Mouse (Mus musculus) liver (tissue): ENCODE measurements around the gene Olfr353.

Experiments used
- DNase-seq: peaks from one replicate; pipeline ENCODE4 v3.0.0-alpha.2; 2020; ENCODE audit warnings: mixed read lengths

The Olfr353 gene

DNA sequence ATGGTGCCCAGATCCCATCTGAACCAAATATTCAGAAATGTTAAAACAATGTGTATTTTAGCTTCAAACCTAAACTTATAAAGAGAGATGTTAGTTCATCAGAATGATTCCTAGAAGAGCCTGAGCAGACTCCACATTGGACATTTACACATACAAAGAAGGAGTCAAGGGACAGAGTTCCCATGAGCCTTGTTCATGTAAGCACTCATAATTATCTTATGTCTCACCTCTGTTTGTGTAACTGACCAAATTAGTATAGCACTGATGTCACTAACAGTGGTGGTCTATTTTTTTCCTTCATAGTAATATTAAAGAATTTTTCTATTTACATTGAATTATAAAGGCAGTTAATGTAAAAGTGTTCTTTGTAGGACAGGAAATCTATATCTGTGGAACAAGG lies at the start of gene Olfr353:
Olfr353 (minus strand) TSS at position 101 of the 400 bp plus-strand sequence.
- DNase-seq = no peak

DNA sequence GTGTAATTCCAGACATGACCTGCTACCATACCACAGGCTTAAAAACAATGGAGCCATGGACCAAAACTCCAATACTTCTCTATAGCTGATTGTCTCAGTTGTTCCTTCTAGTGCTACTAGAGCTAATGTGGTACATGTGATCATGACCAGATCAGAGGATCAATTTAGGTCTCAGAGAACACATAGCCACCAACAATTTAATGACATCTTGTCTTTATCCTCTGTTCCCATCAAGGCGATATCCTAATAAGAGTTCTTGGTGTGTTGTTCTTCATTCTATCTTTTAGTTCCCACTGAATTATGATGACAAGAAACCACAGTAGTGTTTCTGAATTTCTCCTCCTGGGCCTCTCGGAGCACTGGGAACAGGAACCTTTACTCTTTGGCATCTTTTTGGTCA lies 44.1 kb upstream of the Olfr353 start, which contains the start of gene Olfr356:
Olfr356 (plus strand) TSS at position 301 of the 400 bp plus-strand sequence.
- no peak for DNase-seq

DNA sequence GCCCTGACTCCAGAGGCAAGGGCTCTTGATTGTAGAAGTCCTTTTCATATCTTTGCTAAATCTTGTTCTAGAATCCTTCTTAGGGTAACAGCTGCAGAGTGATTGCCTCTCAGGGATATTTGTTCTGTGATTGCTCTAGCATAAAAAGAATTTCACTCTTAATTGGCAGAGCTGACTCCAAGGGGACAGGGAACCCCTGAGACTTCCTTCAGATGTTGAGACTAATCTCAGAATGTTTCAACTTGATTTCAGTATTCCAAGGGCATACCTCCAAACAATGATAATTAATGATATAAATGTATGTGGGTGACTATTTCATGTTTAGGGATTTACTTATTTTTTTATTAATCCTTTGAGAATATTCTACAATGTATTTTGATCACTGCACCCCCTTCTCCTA lies 36.1 kb upstream of the Olfr353 start, which contains the start of gene Olfr355:
Olfr355 (minus strand) TSS at position 101 of the 400 bp plus-strand sequence.
- DNase-seq = no peak

DNA sequence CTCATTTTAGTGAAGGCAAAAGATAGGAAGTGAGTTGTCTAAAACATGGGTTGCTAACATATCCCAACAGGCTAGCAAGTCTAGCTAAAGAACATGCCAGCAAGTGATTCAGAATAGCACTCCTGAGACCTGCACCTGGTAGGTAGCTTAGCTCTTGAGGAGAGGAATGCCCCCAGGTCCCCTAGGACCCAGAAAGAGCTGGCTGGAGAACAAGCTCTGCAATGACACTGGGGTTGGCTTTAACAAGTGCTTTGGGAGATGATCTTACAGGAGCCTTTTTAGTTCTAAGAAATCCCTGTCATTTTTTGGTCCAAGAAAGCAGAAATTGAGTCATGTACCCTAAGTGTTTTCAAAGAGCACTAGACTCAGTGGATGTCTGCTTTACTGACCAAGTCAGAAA lies 12.6 kb upstream of the Olfr353 start, which contains the start of gene Olfr354:
Olfr354 (plus strand) TSS at position 301 of the 400 bp plus-strand sequence.
- no peak for DNase-seq

DNA sequence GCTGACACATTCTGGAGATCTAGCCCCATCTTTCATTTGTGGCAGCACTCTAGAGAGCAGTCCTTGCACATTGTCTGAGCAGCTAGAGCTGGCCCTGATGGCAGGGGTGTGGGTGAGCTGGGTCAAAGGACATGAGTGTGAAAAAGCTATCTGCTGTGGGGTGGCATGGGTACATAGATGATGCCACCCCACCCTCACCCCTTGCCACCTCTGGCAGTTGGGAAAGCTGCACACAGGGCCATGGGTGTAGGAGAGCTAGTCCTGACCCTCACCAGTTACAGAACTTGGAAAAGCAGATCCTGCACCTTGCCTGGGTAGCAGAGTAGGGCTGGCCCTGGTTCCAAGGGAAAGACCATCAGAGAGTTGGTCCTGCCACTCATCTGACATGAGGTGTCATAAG lies 4.4 kb upstream of the Olfr353 start:
- DNase-seq = no peak

DNA sequence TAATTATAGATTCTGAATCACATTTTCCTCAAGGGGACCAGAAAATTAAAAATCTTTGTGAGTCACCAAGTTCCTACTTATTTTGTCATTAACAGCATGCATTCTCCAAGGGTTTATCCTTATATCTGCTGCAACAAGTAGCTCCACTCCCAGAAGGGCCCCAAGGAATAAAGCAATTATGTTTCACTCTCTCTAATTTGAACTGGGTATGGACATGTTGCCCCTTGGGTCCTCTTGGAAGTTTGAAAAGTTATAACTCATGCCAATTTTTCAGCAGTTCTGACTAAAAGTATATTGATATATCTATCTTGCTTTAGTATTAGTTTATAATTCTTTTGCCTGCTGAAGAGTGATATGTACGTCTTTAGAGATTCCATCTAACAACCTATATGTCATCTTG lies 24.6 kb downstream of the Olfr353 start, which contains the start of gene Olfr352:
Olfr352 (plus strand) TSS at position 301 of the 400 bp plus-strand sequence.
- DNase-seq = no peak

DNA sequence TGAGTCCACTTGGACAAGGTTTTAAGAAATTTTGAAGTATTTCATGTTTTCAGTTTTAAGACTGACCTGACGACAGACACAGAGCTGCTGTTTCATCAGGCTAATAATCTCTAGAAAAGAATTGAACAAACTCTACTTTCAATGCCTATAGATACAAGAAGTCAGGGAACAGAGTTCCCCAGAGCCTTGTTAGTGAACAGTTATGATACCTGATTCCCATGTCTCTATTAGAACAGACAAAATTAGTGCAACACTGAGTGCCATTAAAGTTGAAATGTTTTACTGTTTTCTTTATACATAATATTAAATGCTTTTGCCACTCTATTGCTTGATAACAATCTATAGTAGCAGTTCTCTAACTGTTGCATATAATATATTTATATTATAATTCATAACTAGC lies 30.2 kb downstream of the Olfr353 start, which contains the start of gene Olfr351:
Olfr351 (minus strand) TSS at position 101 of the 400 bp plus-strand sequence.
- DNase-seq = no peak

DNA sequence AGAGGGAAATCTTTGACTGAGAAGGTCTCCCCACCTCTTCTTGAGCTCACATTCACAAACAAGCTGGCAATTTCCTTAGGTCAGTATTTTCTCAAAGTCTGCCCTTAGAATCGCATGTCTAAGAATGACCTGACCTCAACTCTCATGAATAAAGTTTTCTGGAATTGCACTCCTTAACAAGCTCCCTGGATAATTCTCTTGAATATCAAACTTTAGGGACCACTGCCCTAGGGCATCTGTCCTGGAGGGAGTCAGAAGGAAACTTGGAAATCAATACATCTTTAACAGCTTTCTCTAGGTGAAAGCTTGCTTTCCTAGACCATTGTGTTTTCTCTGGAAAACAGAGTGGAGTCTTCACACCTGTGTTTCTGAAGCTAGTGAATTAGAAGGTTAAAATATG lies 46.7 kb downstream of the Olfr353 start, which contains the start of gene Olfr350:
Olfr350 (plus strand) TSS at position 301 of the 400 bp plus-strand sequence.
- no peak for DNase-seq
